Mouse (Mus musculus) MEL (cell line): Measurements from ENCODE around the gene Filip1l. TPM values are rescaled to one million over a fixed set of nuclear protein-coding genes. Genes with fewer than 3 reads are reported as not detected.

Experiments used
- DNase-seq: peaks from one replicate; pipeline ENCODE4 v3.0.0; 2011; ENCODE audit warnings: low read depth, low spot score
- H3K27ac ChIP-seq: 2 replicates; pipeline ENCODE4 v1.5.1; 2012; ENCODE audit warnings: low read depth, mild to moderate bottlenecking, control low read depth, low read length, moderate library complexity; ENCODE audit not compliant: control insufficient read depth
- H3K27me3 ChIP-seq, 2 experiments: fragments of 150-350 bp in 1 of 2; sonication (generic) in 1 of 2; 2 replicates each; pipeline ENCODE4 v1.6.1; 2012; ENCODE audit warnings: low read length in 2 of 2, mild to moderate bottlenecking in 2 of 2, improper control_type of control experiment in 1 of 2, moderate library complexity in 1 of 2; ENCODE audit not compliant: insufficient read depth in 2 of 2, control insufficient read depth in 1 of 2
- H3K36me3 ChIP-seq, 2 experiments: 2 replicates each; pipeline ENCODE4 v1.6.1; 2012 to 2014; ENCODE audit warnings: low read length in 2 of 2, improper control_type of control experiment in 1 of 2, inconsistent platforms in 1 of 2, mild to moderate bottlenecking in 1 of 2; ENCODE audit not compliant: insufficient read depth in 2 of 2, control insufficient read depth in 1 of 2
- H3K4me1 ChIP-seq, 2 experiments: fragments of 150-350 bp in 1 of 2; sonication (generic) in 1 of 2; 2 replicates each; pipeline ENCODE4 v1.6.1; 2012; ENCODE audit warnings: low read length in 2 of 2, improper control_type of control experiment in 1 of 2, mild to moderate bottlenecking in 1 of 2; ENCODE audit not compliant: insufficient read depth in 2 of 2, control insufficient read depth in 1 of 2
- H3K4me3 ChIP-seq, 2 experiments: fragments of 150-350 bp in 1 of 2; sonication (generic) in 1 of 2; 2 replicates each; pipeline ENCODE4 v1.5.1; 2012; ENCODE audit warnings: low read depth in 2 of 2, low read length in 2 of 2, mild to moderate bottlenecking in 2 of 2, moderate library complexity in 2 of 2, control low read depth in 1 of 2, improper control_type of control experiment in 1 of 2; ENCODE audit not compliant: control insufficient read depth in 1 of 2, insufficient read depth in 1 of 2
- H3K79me2 ChIP-seq: 2 replicates; pipeline ENCODE4 v1.6.1; 2012; ENCODE audit warnings: mild to moderate bottlenecking, low read length, moderate library complexity; ENCODE audit not compliant: control insufficient read depth, poor library complexity, insufficient read depth
- H3K9ac ChIP-seq: 2 replicates; pipeline ENCODE4 v1.6.1; 2012; ENCODE audit warnings: low read depth, mild to moderate bottlenecking, control low read depth, low read length, moderate library complexity; ENCODE audit not compliant: control insufficient read depth, poor library complexity, severe bottlenecking
- H3K9me3 ChIP-seq: fragments of 150-350 bp; sonication (generic); replicated peaks from 2 replicates; pipeline ENCODE4 v1.6.1; 2012; ENCODE audit warnings: mild to moderate bottlenecking, low read length, improper control_type of control experiment, moderate library complexity; ENCODE audit not compliant: insufficient read depth
- BHLHE40 ChIP-seq: IDR thresholded peaks from 2 replicates; pipeline ENCODE4 v1.6.1; 2012; ENCODE audit warnings: low read depth, mild to moderate bottlenecking, inconsistent platforms, low read length, improper control_type of control experiment, borderline replicate concordance
- CHD1 ChIP-seq: IDR thresholded peaks from 2 replicates; pipeline ENCODE4 v1.6.1; 2012; ENCODE audit warnings: low read depth, mild to moderate bottlenecking, inconsistent platforms, low read length, improper control_type of control experiment
- CHD2 ChIP-seq: IDR thresholded peaks from 2 replicates; pipeline ENCODE4 v1.6.1; 2011; ENCODE audit warnings: low read length, improper control_type of control experiment
- CTCF ChIP-seq, 3 experiments: IDR thresholded peaks in 2 of 3; conservative IDR thresholded peaks in 1 of 3; 2 replicates each; pipeline ENCODE4 v1.5.1; 2011 to 2012; ENCODE audit warnings: low read length in 3 of 3, low read depth in 2 of 3, mild to moderate bottlenecking in 2 of 3, improper control_type of control experiment in 1 of 3, inconsistent platforms in 1 of 3, mixed read lengths in 1 of 3, moderate library complexity in 1 of 3; ENCODE audit not compliant: control insufficient read depth in 1 of 3, insufficient read depth in 1 of 3, poor library complexity in 1 of 3, severe bottlenecking in 1 of 3
- ELF1 ChIP-seq: IDR thresholded peaks from 2 replicates; pipeline ENCODE4 v1.6.1; 2014; ENCODE audit warnings: low read depth, mild to moderate bottlenecking, inconsistent platforms, low read length, improper control_type of control experiment, moderate library complexity
- EP300 ChIP-seq, 2 experiments: IDR thresholded peaks; 2 replicates each; pipeline ENCODE4 v1.6.1; 2011; ENCODE audit warnings: improper control_type of control experiment in 2 of 2, low read length in 2 of 2, low read depth in 1 of 2, mild to moderate bottlenecking in 1 of 2
- ETS1 ChIP-seq: IDR thresholded peaks from 2 replicates; pipeline ENCODE4 v1.6.1; 2012; ENCODE audit warnings: low read depth, mild to moderate bottlenecking, inconsistent platforms, low read length, improper control_type of control experiment, moderate library complexity
- GATA1 ChIP-seq: IDR thresholded peaks from 2 replicates; pipeline ENCODE4 v1.6.1; 2011; ENCODE audit warnings: low read depth, low read length, improper control_type of control experiment
- JUND ChIP-seq: IDR thresholded peaks from 2 replicates; pipeline ENCODE4 v1.6.1; 2011; ENCODE audit warnings: low read depth, mild to moderate bottlenecking, improper control_type of control experiment, low read length
- KAT2A ChIP-seq: conservative IDR thresholded peaks from 2 replicates; pipeline ENCODE4 v1.6.1; 2012; ENCODE audit warnings: low read depth, low read length, improper control_type of control experiment, inconsistent platforms
- MAFK ChIP-seq: IDR thresholded peaks from 2 replicates; pipeline ENCODE4 v1.6.1; 2011; ENCODE audit warnings: low read depth, mild to moderate bottlenecking, low read length, improper control_type of control experiment, borderline replicate concordance
- MAZ ChIP-seq: IDR thresholded peaks from 2 replicates; pipeline ENCODE4 v1.6.1; 2012; ENCODE audit warnings: low read depth, mild to moderate bottlenecking, inconsistent platforms, low read length, improper control_type of control experiment
- MEF2A ChIP-seq: IDR thresholded peaks from 2 replicates; pipeline ENCODE4 v1.6.1; 2014; ENCODE audit warnings: low read depth, mild to moderate bottlenecking, inconsistent platforms, low read length, improper control_type of control experiment; ENCODE audit not compliant: poor library complexity, insufficient replicate concordance, severe bottlenecking; ENCODE audit errors: extremely low read depth
- MXI1 ChIP-seq: IDR thresholded peaks from 2 replicates; pipeline ENCODE4 v1.6.1; 2011; ENCODE audit warnings: mild to moderate bottlenecking, low read depth, low read length, improper control_type of control experiment
- MYC ChIP-seq: IDR thresholded peaks from 2 replicates; pipeline ENCODE4 v1.6.1; 2011; ENCODE audit warnings: low read depth, mild to moderate bottlenecking, low read length, improper control_type of control experiment, moderate library complexity
- NELFE ChIP-seq: IDR thresholded peaks from 2 replicates; pipeline ENCODE4 v1.6.1; 2011; ENCODE audit warnings: low read depth, low read length, improper control_type of control experiment
- POLR2A ChIP-seq, 2 experiments: IDR thresholded peaks; 2 replicates each; pipeline ENCODE4 v1.6.1; 2011 to 2012; ENCODE audit warnings: low read length in 2 of 2, mild to moderate bottlenecking in 2 of 2, control low read depth in 1 of 2, improper control_type of control experiment in 1 of 2, low read depth in 1 of 2, moderate library complexity in 1 of 2; ENCODE audit not compliant: control insufficient read depth in 1 of 2, insufficient read depth in 1 of 2, poor library complexity in 1 of 2
- POLR2AphosphoS2 ChIP-seq: IDR thresholded peaks from 2 replicates; pipeline ENCODE4 v1.6.1; 2011; ENCODE audit warnings: low read length, improper control_type of control experiment
- RAD21 ChIP-seq: IDR thresholded peaks from 2 replicates; pipeline ENCODE4 v1.6.1; 2011; ENCODE audit warnings: mild to moderate bottlenecking, low read depth, low read length, improper control_type of control experiment
- SIN3A ChIP-seq: IDR thresholded peaks from 2 replicates; pipeline ENCODE4 v1.6.1; 2012; ENCODE audit warnings: low read length, improper control_type of control experiment, inconsistent platforms
- SMC3 ChIP-seq: IDR thresholded peaks from 2 replicates; pipeline ENCODE4 v1.6.1; 2011; ENCODE audit warnings: low read depth, low read length, improper control_type of control experiment
- TAL1 ChIP-seq: IDR thresholded peaks from 2 replicates; pipeline ENCODE4 v1.6.1; 2012; ENCODE audit warnings: mild to moderate bottlenecking, inconsistent platforms, low read length, moderate library complexity, mixed read lengths
- TBP ChIP-seq: IDR thresholded peaks from 2 replicates; pipeline ENCODE4 v1.8.0; 2011; ENCODE audit warnings: low read depth, low read length, improper control_type of control experiment
- TCF12 ChIP-seq: IDR thresholded peaks from 2 replicates; pipeline ENCODE4 v1.6.1; 2014; ENCODE audit warnings: low read depth, mild to moderate bottlenecking, inconsistent platforms, low read length, improper control_type of control experiment, moderate library complexity
- UBTF ChIP-seq: IDR thresholded peaks from 2 replicates; pipeline ENCODE4 v1.6.1; 2012; ENCODE audit warnings: low read depth, mild to moderate bottlenecking, inconsistent platforms, low read length, improper control_type of control experiment, moderate library complexity, borderline replicate concordance; ENCODE audit not compliant: insufficient read depth
- USF1 ChIP-seq: IDR thresholded peaks from 2 replicates; pipeline ENCODE4 v1.6.1; 2014; ENCODE audit warnings: low read depth, mild to moderate bottlenecking, inconsistent platforms, low read length, improper control_type of control experiment, moderate library complexity
- ZC3H11A ChIP-seq: IDR thresholded peaks from 2 replicates; pipeline ENCODE4 v1.6.1; 2012; ENCODE audit warnings: low read depth, mild to moderate bottlenecking, inconsistent platforms, low read length, improper control_type of control experiment
- ZMIZ1 ChIP-seq: IDR thresholded peaks from 2 replicates; pipeline ENCODE4 v1.6.1; 2012; ENCODE audit warnings: low read depth, mild to moderate bottlenecking, inconsistent platforms, low read length, improper control_type of control experiment, moderate library complexity
- ZNF384 ChIP-seq: IDR thresholded peaks from 2 replicates; pipeline ENCODE4 v1.6.1; 2012; ENCODE audit warnings: low read depth, mild to moderate bottlenecking, inconsistent platforms, low read length, improper control_type of control experiment
- polyA plus RNA-seq, 2 experiments: library from polyadenylated mRNA; stranded (reverse) in 1 of 2; unstranded in 1 of 2; fragments of >175 nt in 1 of 2; fragments of >200 nt in 1 of 2; gene quantifications; 2 replicates each; pipeline versions ENCODE4 v1.2.1 to v1.2.4; 2012; ENCODE audit warnings: low replicate concordance in 2 of 2, low read depth in 1 of 2; ENCODE audit not compliant: insufficient read length in 2 of 2, insufficient read depth in 1 of 2, missing spikeins in 1 of 2
- total RNA-seq: library from RNA; depleted of rRNA; stranded (reverse); fragments of 300-350 nt; gene quantifications from 2 replicates; pipeline ENCODE4 v1.2.3, GENCODE M21; 2012

The Filip1l gene
- total and polyA plus RNA-seq, 3 experiments, result 0.27 to 1.8 TPM; not detected in 1

GRCm38 (mm10) chr16:57585201-57585600, 232.3 kb downstream of the Filip1l start (continued):
- TF ChIP-seq MAZ (no peak), TAL1 (no peak), NELFE (no peak), CHD2 (no peak), MYC (no peak), CTCF (IDR thresholded peaks at IDR 0.05 in 2 of 3, conservative IDR thresholded peaks at IDR 0.05 in 1 of 3; ENCODE audit: control insufficient read depth in 1 of 3, insufficient read depth in 1 of 3, low read depth in 2 of 3, low read length in 3 of 3, poor library complexity in 1 of 3, severe bottlenecking in 1 of 3) (no peak), ETS1 (peak; percentile 33; the same call in 1 of the 2 replicates), TBP (no peak)

GRCm38 (mm10) chr16:57593422-57594157, 240.7 kb downstream of the Filip1l start:
- no peaks in the 10 kb centered on the region for H3K27me3 ChIP-seq
- no peaks in the 10 kb centered on the region for H3K9me3 ChIP-seq
- no peak overlapping the region for H3K9ac ChIP-seq
- H3K4me1 ChIP-seq, result no peaks in the 10 kb centered on the region
- no peaks in the 10 kb centered on the region for H3K36me3 ChIP-seq
- H3K27ac ChIP-seq, result no peak overlapping the region
- TF ChIP-seq BHLHE40 (no peak), ZMIZ1 (no peak), POLR2A (IDR thresholded peaks at IDR 0.05; ENCODE audit: control insufficient read depth in 1 of 2, insufficient read depth in 1 of 2, low read depth in 1 of 2, low read length in 2 of 2, poor library complexity in 1 of 2) (no peak), ZC3H11A (peak; percentile 86), USF1 (no peak), EP300 (IDR thresholded peaks at IDR 0.05; ENCODE audit: low read depth in 1 of 2, low read length in 2 of 2) (no peak), KAT2A (no peak), CTCF (IDR thresholded peaks at IDR 0.05 in 2 of 3, conservative IDR thresholded peaks at IDR 0.05 in 1 of 3; ENCODE audit: control insufficient read depth in 1 of 3, insufficient read depth in 1 of 3, low read depth in 2 of 3, low read length in 3 of 3, poor library complexity in 1 of 3, severe bottlenecking in 1 of 3) (peak; percentile 33 to 88 (median 76)), JUND (no peak), MYC (no peak), MEF2A (no peak), NELFE (no peak), TCF12 (no peak), MXI1 (no peak), SIN3A (peak; percentile 38; the same call in 1 of the 2 replicates), ZNF384 (peak; percentile 84), ELF1 (no peak), GATA1 (no peak), TBP (no peak), CHD1 (no peak), MAZ (no peak), RAD21 (peak; percentile 94), SMC3 (peak; percentile 81), UBTF (no peak), MAFK (no peak), POLR2AphosphoS2 (no peak)
- peaks cover 9% of the 10 kb centered on the region for H3K79me2 ChIP-seq
- no peak overlapping the region for H3K4me3 ChIP-seq
- DNase-seq, result peak; percentile 77
